Mouse (Mus musculus) erythroblast, embryonic 14.5 days (primary cell): Measurements from ENCODE around the gene Slc44a5.

Source experiments
- GATA1 ChIP-seq: IDR thresholded peaks from 2 replicates; pipeline ENCODE4 v1.6.1; 2012; ENCODE audit warnings: low read length, inconsistent platforms, mixed read lengths
- TAL1 ChIP-seq: IDR thresholded peaks from 3 replicates; pipeline ENCODE4 v1.6.1; 2012; ENCODE audit warnings: low read length, inconsistent platforms, mixed read lengths

DNA sequence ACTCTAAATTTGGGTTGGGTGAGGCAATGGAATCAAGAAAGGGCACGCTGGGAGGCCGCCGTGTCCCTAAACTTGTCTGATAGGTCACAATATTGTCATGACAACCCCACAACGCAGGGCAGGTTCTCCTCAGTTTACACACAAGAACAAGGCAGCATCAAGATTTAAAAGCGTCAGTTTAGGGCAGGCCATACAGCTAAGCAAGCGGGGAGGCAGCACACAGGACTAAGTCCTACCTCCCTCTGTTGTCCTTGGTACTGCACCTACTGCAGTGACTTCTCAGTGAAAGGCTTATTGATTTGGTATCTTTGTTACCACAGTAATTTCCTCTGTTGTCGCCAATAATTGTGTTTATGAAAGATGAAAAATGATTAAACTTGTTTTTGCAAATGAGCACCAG lies 109.7 kb downstream of the Slc44a5 start:
- TF ChIP-seq TAL1 (no peak), GATA1 (no peak)
